Mouse (Mus musculus): ENCODE results near the gene Hist1h2ad.
"Not testable (repeated sequence)": the region's sequence is repeated elsewhere in the genome, so short reads cannot be mapped to it uniquely, and the experiment has no call there.

Hist1h2ad gene

DNA sequence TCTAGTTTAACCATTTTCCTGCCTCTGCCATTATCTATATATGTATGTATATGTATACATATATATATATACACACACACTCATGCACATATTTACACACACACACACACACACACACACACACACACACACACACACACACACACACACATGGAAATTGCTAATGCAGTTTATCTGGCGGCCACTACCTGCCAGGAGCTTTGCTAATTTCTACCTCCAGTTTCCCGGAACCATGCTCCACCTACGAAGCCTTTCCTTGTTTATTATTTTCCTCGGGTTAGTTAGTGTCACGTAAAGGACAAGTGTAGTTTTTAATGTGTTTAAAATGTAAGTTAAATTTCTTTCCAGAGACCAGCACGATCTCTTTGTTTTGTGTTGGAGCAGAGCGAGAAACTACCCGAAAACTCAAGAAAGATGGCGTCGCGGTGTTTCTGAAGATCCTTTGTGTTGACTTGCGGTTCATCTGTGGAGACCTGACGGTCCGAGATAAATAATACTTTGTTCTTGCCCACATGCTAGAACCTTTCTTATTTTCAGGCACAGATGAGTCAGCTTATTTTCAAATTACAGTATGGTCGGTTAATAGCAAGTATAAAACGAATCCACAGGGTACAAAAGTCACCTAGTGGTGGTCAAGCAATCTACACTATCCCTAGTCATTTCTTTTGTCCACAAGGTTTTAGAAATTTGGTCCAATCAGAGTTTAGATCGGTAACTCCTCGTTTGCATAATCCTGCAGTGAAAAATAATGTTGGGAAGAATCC lies 11.3 kb upstream of the Hist1h2ad start:
- DNase-seq (ENCODE audit: low read depth, low spot score) = peak; percentile 89

DNA sequence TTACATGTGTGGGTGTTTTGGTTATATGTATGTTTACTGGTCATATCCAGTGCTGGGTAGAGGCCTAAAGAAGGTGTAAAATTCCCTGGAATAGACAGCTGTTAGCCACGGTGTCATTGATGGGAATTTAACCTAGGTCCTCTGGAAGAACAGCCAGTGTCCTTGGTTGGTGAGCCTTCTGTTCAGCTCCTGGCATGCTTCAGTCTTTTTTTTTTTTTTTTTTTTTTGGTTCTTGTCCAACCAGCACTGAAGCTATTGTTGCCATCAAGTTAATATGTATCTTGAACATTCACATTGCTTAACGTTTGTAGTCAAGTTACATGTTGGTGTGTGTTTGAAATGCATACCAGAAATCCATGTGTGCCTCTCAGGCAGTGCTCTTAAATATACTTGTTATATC lies 9.7 kb upstream of the Hist1h2ad start:
- no peak for DNase-seq (ENCODE audit: low read depth, low spot score)

DNA sequence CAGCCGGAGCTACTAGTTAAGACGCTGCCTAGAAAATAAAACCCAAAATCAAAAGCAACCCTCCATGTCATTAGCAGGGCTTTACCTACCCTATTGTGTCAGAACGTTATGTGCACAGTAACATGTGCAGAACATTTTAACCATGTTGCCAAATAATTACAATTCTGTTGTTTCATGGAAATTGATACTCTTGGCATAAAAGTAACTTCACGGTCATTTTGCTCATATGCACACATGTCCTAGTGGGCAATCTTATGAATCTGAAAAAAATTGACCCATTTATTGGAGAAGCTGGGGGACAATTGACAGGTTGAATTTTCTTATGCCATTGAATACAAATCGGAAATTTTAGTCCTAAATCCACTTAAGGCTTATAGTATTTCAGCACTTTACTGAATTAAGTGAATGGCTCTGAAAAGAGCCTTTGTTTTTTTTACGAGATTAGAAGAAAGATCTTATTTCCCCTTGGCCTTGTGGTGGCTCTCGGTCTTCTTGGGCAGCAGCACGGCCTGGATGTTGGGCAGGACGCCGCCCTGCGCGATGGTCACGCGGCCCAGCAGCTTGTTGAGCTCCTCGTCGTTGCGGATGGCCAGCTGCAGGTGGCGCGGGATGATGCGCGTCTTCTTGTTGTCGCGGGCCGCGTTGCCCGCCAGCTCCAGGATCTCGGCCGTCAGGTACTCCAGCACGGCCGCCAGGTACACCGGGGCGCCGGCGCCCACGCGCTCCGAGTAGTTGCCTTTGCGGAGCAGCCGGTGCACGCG lies 3.7 kb upstream of the Hist1h2ad start:
- DNase-seq (ENCODE audit: low read depth, low spot score) = not testable (repeated sequence)

DNA sequence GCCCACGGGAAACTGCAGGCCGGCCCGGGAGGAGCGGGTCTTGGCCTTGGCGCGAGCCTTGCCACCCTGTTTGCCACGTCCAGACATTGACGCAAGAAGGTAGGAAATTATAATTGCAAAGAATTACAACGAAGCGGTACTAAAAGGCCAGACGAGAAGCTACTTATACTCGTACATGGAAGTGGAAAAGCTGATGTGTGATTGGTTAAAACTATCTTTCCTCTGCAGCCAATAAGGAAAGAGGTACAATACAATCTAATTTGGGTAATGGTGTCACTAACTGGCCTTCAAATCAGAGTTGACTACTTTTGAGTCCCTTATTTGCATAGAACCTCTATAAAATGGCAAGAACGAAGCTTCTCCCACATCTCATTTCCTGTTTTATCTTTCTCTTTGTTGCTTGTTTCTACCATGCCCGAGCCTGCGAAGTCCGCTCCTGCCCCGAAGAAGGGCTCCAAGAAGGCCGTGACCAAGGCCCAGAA lies 3.1 kb upstream of the Hist1h2ad start, which contains the start of the genes Hist1h2ae and Hist1h2bg:
Hist1h2ae (minus strand) TSS at position 199 of the 482 bp plus-strand sequence.
Hist1h2bg (plus strand) TSS at position 375 of the 482 bp plus-strand sequence.
- peak; percentile 98 for DNase-seq (ENCODE audit: low read depth, low spot score)

DNA sequence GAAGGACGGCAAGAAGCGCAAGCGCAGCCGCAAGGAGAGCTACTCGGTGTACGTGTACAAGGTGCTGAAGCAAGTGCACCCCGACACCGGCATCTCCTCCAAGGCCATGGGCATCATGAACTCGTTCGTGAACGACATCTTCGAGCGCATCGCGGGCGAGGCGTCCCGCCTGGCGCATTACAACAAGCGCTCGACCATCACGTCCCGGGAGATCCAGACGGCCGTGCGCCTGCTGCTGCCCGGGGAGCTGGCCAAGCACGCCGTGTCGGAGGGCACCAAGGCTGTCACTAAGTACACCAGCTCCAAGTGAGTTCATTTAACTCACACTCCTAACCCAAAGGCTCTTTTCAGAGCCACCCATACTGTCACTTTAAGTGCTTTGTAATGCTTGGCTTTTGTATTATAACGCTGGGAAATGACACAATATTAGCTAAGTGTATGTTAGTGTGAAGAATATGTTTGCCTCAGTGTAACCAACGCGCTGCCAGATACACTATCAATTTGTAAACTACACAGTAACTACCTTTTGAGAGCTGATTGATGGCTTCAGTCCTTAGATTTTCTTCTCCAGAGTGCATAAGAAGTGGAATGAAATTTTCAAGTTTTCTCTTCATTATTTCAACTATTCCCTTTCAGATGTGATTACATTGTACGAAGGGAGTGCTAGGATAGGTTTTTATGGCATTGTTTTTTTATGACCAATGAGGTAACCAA lies 2.5 kb upstream of the Hist1h2ad start:
- DNase-seq (ENCODE audit: low read depth, low spot score) = not testable (repeated sequence)

DNA sequence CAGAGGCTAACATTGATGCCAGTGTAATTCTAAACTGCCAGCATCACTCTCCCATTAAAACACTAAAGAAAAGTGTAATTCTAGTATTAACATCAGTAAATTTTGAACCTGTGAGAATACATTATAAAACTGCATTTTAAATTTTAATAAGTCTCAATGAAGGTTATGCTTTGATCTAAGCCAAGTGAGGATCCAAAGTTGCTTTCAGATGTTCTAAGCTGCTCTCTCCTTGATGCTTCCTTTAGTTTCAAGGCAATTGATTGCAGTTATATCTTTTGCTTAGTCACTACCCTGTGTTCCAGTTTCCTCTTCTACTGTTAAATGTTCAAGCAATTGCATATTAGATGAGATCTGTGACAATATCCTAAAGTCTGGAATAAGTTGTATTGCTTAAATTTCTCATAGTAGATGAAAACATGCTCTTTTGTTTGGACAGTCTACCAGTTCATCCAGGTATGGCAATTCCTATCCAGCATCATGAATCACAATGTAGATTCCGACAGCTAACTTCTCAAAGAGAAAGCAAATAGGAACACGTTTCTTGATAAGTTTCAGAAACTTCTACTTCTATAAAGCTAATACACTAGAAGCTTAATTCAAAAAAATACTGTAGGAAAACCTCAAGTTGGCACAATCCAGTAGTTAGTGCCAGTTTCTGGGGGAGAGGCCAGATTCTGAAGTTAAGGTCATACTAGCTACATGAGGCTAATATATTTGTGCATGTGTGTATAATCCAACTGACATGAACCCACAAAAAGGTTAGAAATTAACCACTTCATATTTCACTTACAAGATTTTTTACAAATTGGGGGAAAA lies 1.8 kb upstream of the Hist1h2ad start:
- DNase-seq (ENCODE audit: low read depth, low spot score) = no peak

DNA sequence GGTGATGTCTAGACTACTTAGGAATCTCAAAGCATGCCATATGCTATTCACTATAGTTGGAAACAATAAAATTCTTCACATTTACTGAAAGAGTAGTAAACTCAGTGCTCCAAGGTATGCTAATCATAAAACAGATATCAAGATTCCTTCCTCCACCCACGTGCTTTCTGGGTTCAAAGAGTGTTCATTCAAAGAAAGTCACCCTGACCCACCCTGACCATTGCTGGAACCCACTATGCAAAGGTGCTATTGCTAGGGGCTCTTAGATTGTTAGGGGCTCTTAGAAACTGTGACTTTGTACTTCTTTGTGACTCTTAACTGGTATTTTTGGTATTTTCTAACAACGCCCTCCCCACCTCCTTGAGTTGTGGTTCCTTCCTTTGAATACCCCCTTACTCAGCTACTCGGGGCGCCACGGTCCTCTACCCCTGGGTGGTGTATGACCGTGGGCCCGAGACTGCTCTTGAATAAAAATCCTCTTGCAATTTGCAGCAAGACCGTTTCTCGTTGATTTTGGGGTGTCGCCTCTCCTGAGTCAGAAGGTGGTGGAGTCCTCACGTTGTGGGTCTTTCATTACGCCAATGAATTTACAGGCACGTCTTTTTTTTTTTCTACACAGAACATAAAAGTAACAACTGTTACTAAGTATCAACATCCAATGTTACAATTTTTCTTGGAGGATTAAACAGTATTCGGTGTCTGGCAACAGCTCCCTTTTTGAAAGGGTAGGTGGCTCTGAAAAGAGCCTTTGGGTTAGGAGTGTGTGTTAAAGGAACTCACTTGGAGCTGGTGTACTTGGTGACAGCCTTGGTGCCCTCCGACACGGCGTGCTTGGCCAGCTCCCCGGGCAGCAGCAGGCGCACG lies 915 bp upstream of the Hist1h2ad start:
- not testable (repeated sequence) for DNase-seq (ENCODE audit: low read depth, low spot score)

DNA sequence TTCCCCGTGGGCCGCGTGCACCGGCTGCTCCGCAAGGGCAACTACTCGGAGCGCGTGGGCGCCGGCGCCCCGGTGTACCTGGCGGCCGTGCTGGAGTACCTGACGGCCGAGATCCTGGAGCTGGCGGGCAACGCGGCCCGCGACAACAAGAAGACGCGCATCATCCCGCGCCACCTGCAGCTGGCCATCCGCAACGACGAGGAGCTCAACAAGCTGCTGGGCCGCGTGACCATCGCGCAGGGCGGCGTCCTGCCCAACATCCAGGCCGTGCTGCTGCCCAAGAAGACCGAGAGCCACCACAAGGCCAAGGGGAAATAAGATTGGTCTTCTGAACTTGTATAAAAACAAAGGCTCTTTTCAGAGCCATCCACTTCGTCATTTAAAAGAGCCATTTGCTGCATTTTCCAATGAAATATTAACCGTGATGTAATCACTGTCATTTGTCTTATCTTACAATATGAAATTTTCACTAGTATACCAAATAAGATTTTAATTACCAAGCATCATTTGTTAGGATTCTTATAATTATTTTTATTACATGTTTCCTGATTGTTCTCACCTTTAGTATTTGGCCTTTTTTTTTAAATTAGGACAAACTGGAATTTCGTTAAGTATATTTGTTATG lies 477 bp downstream of the Hist1h2ad start:
- not testable (repeated sequence) for DNase-seq (ENCODE audit: low read depth, low spot score)

DNA sequence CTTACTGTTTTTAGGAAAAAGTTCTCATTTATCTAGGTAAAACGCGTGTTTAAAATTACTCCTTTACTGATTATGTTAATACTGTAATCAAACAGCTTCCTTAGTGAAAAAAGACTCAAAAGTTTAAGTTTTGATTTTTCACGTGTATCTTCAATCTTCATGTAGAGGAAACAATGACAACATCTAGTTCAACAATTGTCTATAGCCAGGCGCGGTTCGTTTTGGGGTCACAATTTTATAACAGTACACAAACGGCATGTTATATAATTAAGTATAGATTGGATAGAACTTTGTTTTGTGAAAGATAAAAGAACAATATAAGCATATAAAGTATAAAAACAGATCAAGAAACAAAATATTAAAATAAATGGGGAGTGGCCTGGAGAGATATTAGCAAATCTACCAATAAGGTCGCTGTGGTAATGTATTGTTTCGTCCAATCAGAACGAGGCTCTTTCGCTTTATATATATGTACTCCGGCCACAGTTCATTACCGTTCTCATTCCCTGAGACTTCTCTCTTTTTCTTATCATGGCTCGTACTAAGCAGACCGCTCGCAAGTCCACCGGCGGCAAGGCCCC lies 1.2 kb downstream of the Hist1h2ad start, which contains the start of gene Hist1h3d:
Hist1h3d (plus strand) TSS at position 493 of the 581 bp plus-strand sequence.
- peak; percentile 91 for DNase-seq (ENCODE audit: low read depth, low spot score)

DNA sequence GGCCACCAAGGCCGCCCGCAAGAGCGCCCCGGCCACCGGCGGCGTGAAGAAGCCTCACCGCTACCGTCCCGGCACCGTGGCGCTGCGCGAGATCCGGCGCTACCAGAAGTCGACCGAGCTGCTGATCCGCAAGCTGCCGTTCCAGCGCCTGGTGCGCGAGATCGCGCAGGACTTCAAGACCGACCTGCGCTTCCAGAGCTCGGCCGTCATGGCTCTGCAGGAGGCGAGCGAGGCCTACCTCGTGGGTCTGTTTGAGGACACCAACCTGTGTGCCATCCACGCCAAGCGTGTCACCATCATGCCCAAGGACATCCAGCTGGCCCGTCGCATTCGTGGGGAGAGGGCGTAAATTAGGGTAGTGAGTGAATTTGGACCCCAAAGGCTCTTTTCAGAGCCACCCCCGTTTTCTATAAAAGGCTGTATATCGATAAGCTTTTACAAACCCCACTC lies 1.7 kb downstream of the Hist1h2ad start:
- DNase-seq (ENCODE audit: low read depth, low spot score) = not testable (repeated sequence)

DNA sequence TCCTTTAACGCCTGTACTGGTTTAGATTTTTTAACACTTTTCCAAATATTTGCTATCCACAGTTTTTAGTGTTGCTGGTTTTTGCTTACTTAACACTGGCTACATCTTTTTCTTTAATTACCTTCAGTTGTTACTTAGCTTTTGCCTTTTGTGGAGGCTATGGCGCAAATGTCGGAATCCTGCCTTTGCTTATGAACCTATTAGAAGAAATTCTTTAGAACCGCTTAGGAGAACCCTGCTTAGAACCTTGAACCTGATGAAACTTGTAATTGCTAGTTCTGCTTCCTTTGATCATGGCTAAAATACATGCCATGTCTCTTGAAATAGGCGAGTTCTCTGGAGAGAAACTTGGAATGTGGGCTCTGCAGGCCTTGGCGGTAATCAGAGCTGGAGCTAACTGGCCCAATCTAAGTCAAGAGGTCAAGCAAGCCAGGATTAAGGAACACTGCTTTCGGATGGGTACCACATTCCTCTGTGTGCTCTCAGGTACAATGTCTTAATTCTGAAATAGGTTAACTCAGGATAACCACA lies 2.2 kb downstream of the Hist1h2ad start:
- DNase-seq (ENCODE audit: low read depth, low spot score) = no peak

DNA sequence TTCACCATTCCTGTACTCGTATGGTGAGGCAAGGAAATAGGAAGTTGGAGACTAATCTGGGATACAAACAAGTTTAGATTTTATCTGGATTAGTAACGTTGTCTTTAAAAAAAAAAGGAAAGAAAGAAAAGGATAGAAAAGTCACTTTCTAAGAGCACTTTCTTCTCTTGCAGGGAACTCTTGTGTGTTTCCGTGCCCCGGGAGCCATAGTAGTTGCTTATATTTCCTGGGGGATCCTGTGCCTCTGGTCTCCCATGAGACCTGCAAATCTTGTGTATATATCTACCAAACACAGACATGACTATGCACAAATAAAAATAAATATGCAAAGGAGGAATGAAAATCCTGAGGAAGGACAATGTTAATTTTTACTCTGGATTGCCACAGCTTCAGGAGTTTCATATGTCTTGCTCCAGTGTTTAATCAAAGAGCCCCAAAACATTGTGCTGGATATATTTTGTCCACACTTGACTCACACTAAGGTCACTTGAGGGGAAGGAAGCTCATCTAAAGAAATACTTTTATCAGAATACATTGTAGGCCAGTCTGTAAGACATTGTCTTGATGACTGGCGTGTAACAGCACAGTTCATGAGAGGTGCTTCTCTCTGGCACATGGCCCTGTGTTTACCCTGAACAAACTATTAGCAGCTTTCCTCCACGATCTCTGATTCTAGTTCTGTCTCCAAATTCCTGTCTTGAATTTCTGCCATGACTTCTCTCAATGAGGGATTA lies 2.9 kb downstream of the Hist1h2ad start:
- no peak for DNase-seq (ENCODE audit: low read depth, low spot score)

DNA sequence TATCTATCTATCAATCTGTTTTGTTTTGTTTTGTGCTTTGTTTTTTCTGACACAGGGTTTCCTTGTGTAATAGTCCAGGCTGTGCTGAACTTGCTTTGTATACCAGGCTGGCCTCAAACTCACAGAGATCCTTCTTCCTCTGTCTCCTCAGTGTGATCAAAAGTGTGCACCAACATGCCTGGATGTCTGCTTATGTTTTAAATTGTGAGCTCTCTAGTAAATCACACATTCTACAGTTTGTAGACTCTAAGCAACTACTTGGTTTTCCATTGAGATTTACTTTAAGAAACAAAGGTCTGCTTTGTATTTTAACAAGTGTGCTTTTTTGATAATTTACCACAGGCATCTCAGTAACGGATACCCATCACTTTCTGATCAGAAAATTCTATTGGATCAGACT lies 3.7 kb downstream of the Hist1h2ad start:
- no peak for DNase-seq (ENCODE audit: low read depth, low spot score)

DNA sequence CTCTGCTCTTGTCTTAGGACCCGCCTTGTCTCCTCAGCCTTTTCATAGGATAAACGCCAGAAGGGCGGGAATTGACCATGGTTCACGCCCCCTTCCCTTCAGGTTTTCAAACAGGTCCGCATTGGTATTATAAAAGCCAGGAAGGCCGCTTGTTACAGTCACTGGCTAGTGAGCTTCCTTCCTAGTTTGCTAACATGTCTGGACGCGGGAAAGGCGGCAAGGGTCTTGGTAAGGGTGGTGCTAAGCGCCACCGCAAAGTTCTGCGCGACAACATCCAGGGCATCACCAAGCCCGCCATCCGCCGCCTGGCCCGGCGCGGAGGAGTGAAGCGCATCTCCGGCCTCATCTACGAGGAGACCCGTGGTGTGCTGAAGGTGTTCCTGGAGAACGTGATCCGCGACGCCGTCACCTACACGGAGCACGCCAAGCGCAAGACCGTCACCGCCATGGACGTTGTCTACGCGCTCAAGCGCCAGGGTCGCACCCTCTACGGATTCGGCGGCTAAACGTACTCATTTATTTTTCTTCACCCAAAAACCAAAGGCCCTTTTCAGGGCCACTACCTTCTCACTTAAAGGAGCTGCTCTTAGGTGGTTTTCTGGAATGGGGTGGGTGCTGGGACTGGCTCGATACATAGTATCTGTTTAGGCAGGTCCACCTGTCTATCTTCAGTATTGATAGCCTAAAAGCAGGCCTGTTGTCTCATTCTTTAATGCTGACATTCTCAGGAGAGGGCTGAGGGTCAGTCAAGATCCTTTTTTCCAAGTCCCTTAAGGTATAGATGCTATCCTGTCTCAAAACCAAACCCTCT lies 7.4 kb downstream of the Hist1h2ad start, which contains the start of gene Hist1h4d:
Hist1h4d (plus strand) TSS at position 191 of the 811 bp plus-strand sequence.
- DNase-seq (ENCODE audit: low read depth, low spot score) = peak; percentile 99

DNA sequence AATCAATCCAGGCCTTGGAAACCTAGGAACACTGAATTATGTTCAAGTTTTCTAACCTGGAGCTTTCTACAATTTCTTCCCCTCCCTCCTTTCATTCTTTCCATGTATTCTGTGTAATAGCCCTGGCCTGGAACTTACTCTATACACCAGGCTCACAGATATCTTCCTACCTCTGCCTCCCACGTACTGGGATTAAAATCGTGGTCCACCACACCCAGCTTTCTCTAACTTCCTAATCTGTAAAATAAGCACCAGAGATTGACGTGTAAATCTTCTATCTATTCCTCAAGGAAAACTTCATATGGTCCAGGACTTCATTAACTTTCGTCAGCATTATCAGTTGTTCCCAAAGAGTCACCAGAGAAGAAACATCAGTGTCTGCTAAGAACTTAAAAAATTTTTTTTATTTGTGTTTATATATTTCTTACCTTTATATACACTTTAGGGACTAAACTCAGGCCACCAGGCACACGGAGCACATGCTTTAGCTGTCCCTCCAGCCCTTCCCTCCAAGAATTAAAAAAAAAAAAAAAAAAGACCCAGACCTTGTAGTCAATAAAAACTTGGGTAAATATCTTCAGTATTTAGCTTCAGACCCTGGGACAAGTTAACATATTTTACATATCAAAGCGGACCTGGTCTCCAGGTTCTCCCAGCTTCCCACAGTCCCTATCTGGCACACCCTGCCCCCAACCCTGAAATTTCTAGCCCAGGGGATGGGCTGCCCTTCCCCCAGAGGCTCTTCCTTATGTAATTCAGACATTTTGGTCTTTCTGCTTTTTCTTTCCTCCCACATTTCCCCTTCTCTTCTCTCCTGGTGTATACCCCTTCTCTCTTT lies 8.3 kb downstream of the Hist1h2ad start:
- DNase-seq (ENCODE audit: low read depth, low spot score) = no peak

DNA sequence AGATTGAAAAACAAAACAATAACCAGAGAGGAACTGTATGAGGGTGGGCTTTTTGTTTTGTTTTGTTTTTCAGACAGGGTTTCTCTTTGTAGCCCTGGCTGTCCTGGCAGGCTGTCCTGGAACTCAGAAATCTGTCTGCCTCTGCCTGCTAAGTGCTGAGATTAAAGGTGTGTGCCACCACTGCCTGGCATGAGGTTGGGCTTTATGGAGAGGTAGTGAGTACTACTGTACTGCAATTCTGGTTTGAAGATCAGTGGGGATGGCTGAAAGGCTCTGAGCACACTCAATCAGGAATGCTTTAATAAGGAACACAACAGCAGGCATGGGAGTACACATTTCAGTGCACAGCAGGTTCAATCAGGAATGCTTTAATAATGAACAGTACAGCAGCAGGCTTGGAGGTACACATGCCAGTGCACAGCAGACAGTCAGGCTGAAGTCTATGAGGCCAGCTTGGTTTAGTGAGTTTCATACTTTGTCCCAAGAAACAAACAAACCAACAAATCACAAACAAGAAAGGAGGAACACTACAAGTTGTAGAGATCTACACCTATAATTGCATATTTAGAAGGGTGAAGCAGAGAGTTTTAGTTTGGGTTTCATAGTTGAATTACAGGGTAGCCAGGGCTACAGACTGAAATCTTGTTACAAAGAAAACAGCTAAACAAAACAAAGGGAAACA lies 9.3 kb downstream of the Hist1h2ad start:
- no peak for DNase-seq (ENCODE audit: low read depth, low spot score)

All from brain, adult 2 months (tissue).